Mouse (Mus musculus) lung, adult 10 weeks (tissue): ENCODE results near the gene Paxbp1. TPM values are rescaled to one million over a fixed set of nuclear protein-coding genes. Genes with fewer than 3 reads are reported as not detected.

Experiments used
- polyA plus RNA-seq: library from polyadenylated mRNA; stranded (reverse); fragments of 350-450 nt; fragmentation: Illumina TruSeq; extraction: RNeasy Lipid Tissue Mini Kit (QIAGEN cat#74804); gene quantifications from one replicate; pipeline ENCODE4 v1.2.3, GENCODE M21; 2014; ENCODE audit warnings: low read depth, low replicate concordance; ENCODE audit not compliant: insufficient read depth

Paxbp1 gene
- polyA plus RNA-seq, result 17.2 TPM

DNA sequence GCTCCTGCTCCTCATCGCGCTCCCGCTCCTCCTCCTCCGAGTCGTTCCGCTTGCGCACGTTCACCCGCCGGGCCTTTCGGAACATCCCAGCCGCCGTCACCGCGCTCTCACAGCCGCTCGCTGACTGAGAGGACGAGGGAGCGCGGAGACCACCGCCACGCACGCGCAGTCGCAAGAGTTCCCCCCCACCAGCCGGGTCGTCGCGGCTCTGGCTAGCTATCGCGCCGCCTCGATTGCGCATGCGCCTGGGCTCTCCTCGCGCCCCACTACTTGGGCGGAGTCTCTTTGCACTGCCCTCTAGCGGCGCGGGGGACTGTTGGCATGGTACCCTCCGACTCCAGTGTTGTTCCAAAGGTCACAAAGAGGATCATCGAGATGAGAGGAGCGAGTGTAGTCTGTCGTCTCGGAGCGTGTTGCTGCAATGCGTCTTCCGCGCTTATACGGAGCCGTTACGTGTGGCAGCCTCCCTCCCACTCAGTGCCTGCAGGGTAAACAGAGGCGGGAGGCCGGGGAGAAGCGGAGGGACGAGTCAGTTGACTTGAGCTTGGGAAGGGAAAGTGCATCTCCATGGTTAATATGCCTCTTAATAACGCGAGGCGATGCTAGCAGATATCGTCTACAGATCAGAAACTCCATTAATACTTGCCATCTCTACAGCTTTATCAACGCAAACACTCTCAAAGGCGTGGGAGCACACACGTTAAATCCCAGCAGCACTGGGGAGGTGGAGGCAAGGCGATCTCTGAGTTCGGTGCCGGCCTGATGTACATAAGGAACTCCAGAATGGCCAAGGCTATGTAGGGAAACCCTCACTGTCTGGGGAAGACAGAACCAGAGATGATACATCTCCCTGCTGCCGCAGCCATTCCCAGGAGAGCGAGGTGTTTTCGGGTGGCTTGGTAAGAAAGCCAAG is at the start of gene Paxbp1:
Gene Paxbp1 (minus strand): TSS at position 274 of the 913 bp plus-strand sequence.

DNA sequence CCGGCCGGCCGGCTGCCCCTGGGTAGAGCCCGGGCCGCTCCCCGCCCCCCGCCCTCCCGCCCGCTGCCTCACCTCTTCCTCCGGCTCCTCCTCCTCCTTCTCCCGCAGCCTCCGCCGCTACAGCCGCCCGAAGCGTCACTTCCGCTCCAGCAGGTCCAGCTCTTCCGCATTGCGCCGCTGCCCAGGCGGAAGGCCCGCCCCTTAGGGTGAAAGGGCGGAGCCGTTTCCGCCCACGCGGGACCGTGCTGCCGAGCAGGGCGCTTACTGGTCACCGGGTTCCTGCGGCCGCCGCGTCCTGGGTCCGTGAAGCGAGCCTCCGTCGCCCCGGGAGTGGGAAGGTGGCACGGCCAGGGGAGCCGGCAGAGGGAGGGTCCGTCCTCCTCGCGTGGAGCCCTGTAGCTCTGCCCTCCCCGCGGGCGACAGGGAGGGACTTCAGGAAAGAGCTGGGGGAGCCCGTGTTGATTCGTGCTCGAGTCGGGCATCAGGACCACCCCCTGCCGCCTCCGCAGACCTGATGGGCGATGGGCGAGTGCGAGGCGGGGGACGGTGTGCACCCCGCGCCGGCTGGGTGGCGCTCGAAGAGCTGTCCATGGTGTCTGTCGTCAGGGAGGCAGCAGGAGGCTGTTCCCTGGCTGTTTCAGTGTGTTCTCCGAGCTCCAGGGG is 33.2 kb downstream of the Paxbp1 start, which contains the start of gene Synj1:
Gene Synj1 (minus strand): TSS at position 288 of the 663 bp plus-strand sequence.

Other genes starting within 250 kb of the Paxbp1 start
- 1.7 TPM for gene Urb1, start 234.1 kb downstream of the Paxbp1 start, polyA plus RNA-seq
- 11.4 TPM for gene Eva1c, start 217.8 kb downstream of the Paxbp1 start, polyA plus RNA-seq
- gene Cfap298, start 109.4 kb downstream of the Paxbp1 start, polyA plus RNA-seq, result 33.1 TPM
- gene Synj1, start 33.2 kb downstream of the Paxbp1 start, polyA plus RNA-seq, result 13.7 TPM
- gene 4932438H23Rik, start 50.6 kb upstream of the Paxbp1 start, polyA plus RNA-seq, result not detected
- gene Olig2, start 180.9 kb upstream of the Paxbp1 start, polyA plus RNA-seq, result not detected
- not detected for gene Olig1, start 225.2 kb upstream of the Paxbp1 start, polyA plus RNA-seq